23 mouse cellular contexts compared by ENCODE assay signal in genomic region chr10:16995010-16995409, GRCm38 (mm10).
A peak's percentile ranks its signal among the peaks of the same experiment; 100 is the strongest.
DNase-seq lines count a peak whose midpoint lies in the region; ATAC-seq and TF ChIP-seq lines count a peak whose summit lies in the region.
"Had no signal": no experiment of that assay in that cellular context is flagged by ENCODE, and none has a peak within 500 bp of the region (broad histone marks: within the 10 kb centered on the region; RNA-seq: fewer than 3 reads in every experiment).

No protein-coding gene starts in this region.

- WGBS in cerebellum, adult 2 months: 32% methylated on average over 1 of the region's 1 CpGs
- 69% methylated on average over 1 of the region's 1 CpGs for WGBS in heart, embryonic 15.5 days
- 26% methylated on average over 1 of the region's 1 CpGs for WGBS in limb, embryonic 15.5 days
- WGBS in limb, embryonic 10.5 days: 24% methylated on average over 1 of the region's 1 CpGs
- 63% methylated on average over 1 of the region's 1 CpGs for WGBS in macrophage (ENCODE audit: missing documents)

- TF ChIP-seq CTCF in cerebellum, adult 2 months (IDR thresholded peaks at IDR 0.05; ENCODE audit: borderline replicate concordance, insufficient read depth, low read depth, low read length): no peak

- no peaks in the 10 kb centered on the region for H3K9me3 ChIP-seq in heart, embryonic 15.5 days (replicated peaks)
- H3K9me3 ChIP-seq in limb, embryonic 15.5 days: no peaks in the 10 kb centered on the region
- no peaks in the 10 kb centered on the region for H3K9me3 ChIP-seq in limb, embryonic 10.5 days (replicated peaks)
- H3K9me3 ChIP-seq: G1E; heart, embryonic 12.5 days; neural tube, embryonic 15.5 days; stomach, embryonic 15.5 days had no signal

- no peak overlapping the region for H3K4me2 ChIP-seq in heart, embryonic 15.5 days
- H3K4me2 ChIP-seq in limb, embryonic 15.5 days: no peak overlapping the region
- H3K4me2 ChIP-seq: heart, embryonic 12.5 days; hindbrain, embryonic 14.5 days; neural tube, embryonic 15.5 days; stomach, embryonic 15.5 days had no signal

- no peak overlapping the region for H3K4me3 ChIP-seq in cerebellum, adult 2 months (replicated peaks; ENCODE audit: insufficient read depth, low read depth, low read length)
- H3K4me3 ChIP-seq in heart, embryonic 15.5 days: no peak overlapping the region
- no peak overlapping the region for H3K4me3 ChIP-seq in limb, embryonic 15.5 days
- no peak overlapping the region for H3K4me3 ChIP-seq in limb, embryonic 10.5 days
- H3K4me3 ChIP-seq in macrophage (ENCODE audit: inconsistent target): no peak overlapping the region
- H3K4me3 ChIP-seq: erythroblast, embryonic 14.5 days; heart, embryonic 12.5 days; neural tube, embryonic 15.5 days; stomach, embryonic 15.5 days had no signal

- no peak overlapping the region for H3K9ac ChIP-seq in heart, embryonic 15.5 days
- H3K9ac ChIP-seq in limb, embryonic 15.5 days: no peak overlapping the region
- H3K9ac ChIP-seq: heart, embryonic 12.5 days; hindbrain, embryonic 14.5 days; neural tube, embryonic 15.5 days; stomach, embryonic 15.5 days had no signal

- H3K4me1 ChIP-seq in cerebellum, adult 2 months (ENCODE audit: control insufficient read depth, insufficient read depth, low read length): no peaks in the 10 kb centered on the region; the same call in 1 of the 2 replicates
- H3K4me1 ChIP-seq in heart, embryonic 15.5 days (replicated peaks): peaks cover 18% of the 10 kb centered on the region
- H3K4me1 ChIP-seq in limb, embryonic 15.5 days: peaks cover 4% of the 10 kb centered on the region; the same call in 1 of the 2 replicates
- peaks cover 20% of the 10 kb centered on the region for H3K4me1 ChIP-seq in limb, embryonic 10.5 days
- H3K4me1 ChIP-seq: stomach, embryonic 15.5 days had no signal

- no peaks in the 10 kb centered on the region for H3K27me3 ChIP-seq in cerebellum, adult 2 months (ENCODE audit: control insufficient read depth, insufficient read depth, low read length)
- H3K27me3 ChIP-seq in heart, embryonic 15.5 days: no peaks in the 10 kb centered on the region
- no peaks in the 10 kb centered on the region for H3K27me3 ChIP-seq in limb, embryonic 15.5 days
- no peaks in the 10 kb centered on the region for H3K27me3 ChIP-seq in limb, embryonic 10.5 days (ENCODE audit: low read depth, poor library complexity, severe bottlenecking)
- H3K27me3 ChIP-seq: heart, embryonic 12.5 days; neural tube, embryonic 15.5 days; Patski; stomach, embryonic 15.5 days had no signal

- H3K36me3 ChIP-seq in heart, embryonic 15.5 days: no peaks in the 10 kb centered on the region
- H3K36me3 ChIP-seq in limb, embryonic 15.5 days: no peaks in the 10 kb centered on the region
- H3K36me3 ChIP-seq in limb, embryonic 10.5 days: no peaks in the 10 kb centered on the region
- no peaks in the 10 kb centered on the region for H3K36me3 ChIP-seq in macrophage (ENCODE audit: inconsistent target)
- H3K36me3 ChIP-seq: G1E; heart, embryonic 12.5 days; neural tube, embryonic 15.5 days; stomach, embryonic 15.5 days had no signal

- H3K27ac ChIP-seq in cerebellum, adult 2 months (ENCODE audit: insufficient read depth, low read length): peak overlapping the region; percentile 87; the same call in 1 of the 2 replicates
- H3K27ac ChIP-seq in heart, embryonic 15.5 days: peak overlapping the region; percentile 86
- peak overlapping the region; percentile 4; the same call in 1 of the 2 replicates for H3K27ac ChIP-seq in limb, embryonic 15.5 days
- no peak overlapping the region for H3K27ac ChIP-seq in limb, embryonic 10.5 days
- 0 out of 2 replicates have a peak overlapping the region, but pooled peaks have one; percentile 2 for H3K27ac ChIP-seq in macrophage
- H3K27ac ChIP-seq: hindbrain, embryonic 14.5 days; kidney, postnatal 0 days; neural tube, embryonic 15.5 days; stomach, embryonic 15.5 days had no signal

- no peaks in the 10 kb centered on the region for H3K79me2 ChIP-seq in macrophage (ENCODE audit: inconsistent target)

- TF ChIP-seq POLR2A in cerebellum, adult 2 months (IDR thresholded peaks at IDR 0.05; ENCODE audit: borderline replicate concordance, insufficient read depth, low read length): no peak

- DNase-seq in cerebellum, adult 2 months: no peak
- DNase-seq in cerebellum, adult 18-20 months: no peak
- DNase-seq in heart, adult 9 months (ENCODE audit: low spot score in 2 of 2): no peak
- DNase-seq in limb, embryonic 10.5 days (ENCODE audit: low spot score): no peak
- no peak for DNase-seq in urinary bladder, adult 18-20 months (ENCODE audit: low spot score in 2 of 2)
- DNase-seq: layer of hippocampus, postnatal 36 days; midbrain, embryonic 14.5 days; retina, postnatal 1 day; right cerebral cortex, postnatal 14 days had no signal

- ATAC-seq in heart, embryonic 15.5 days (replicated peaks; ENCODE audit: insufficient number of reproducible peaks, insufficient read depth, low FRiP score, low read depth): no peak
- no peak for ATAC-seq in limb, embryonic 15.5 days (ENCODE audit: insufficient number of reproducible peaks, low FRiP score, low TSS enrichment, low read depth)
- ATAC-seq: forebrain, embryonic 16.5 days; inflammation-experienced regulatory T-cells, adult 6 months; lung, postnatal 0 days; Patski had no signal
